Mouse (Mus musculus): ENCODE measurements at regions not wholly inside any gene's neighbourhood (a gene's known extent, or its start where the extent isn't known, plus 50 kb on each side); places are given as distances from the start of the nearest gene placed in this dataset.

- Histone ChIP-seq H3K9ac (no peak overlapping the region), H3K36me3 (no peaks in the 10 kb centered on the region), H3K4me3 (replicated peaks) (no peak overlapping the region), H3K9me3 (replicated peaks) (no peaks in the 10 kb centered on the region), H3K27me3 (no peaks in the 10 kb centered on the region), H3K27ac (replicated peaks) (no peak overlapping the region), H3K4me2 (replicated peaks) (no peak overlapping the region), H3K4me1 (no peaks in the 10 kb centered on the region)
- no peak for ATAC-seq (ENCODE audit: insufficient number of reproducible peaks, low FRiP score, low TSS enrichment, low read depth)
- 75% methylated on average over 3 of the region's 3 CpGs for whole genome bisulfite sequencing
These were observed 109.8 kb upstream of the Plxna4 start for GRCm38 (mm10) chr6:32697771-32698270.

- H3K9ac ChIP-seq = no peak overlapping the region
- no peak overlapping the region for H3K4me3 ChIP-seq (replicated peaks)
- H3K27me3 ChIP-seq = no peaks in the 10 kb centered on the region
- H3K27ac ChIP-seq (replicated peaks) = no peak overlapping the region
- 64% methylated on average over 2 of the region's 2 CpGs for WGBS
- no peaks in the 10 kb centered on the region for H3K9me3 ChIP-seq (replicated peaks)
- H3K4me2 ChIP-seq (replicated peaks) = no peak overlapping the region
- no peaks in the 10 kb centered on the region for H3K4me1 ChIP-seq
- ATAC-seq (ENCODE audit: insufficient number of reproducible peaks, low FRiP score, low TSS enrichment, low read depth) = no peak
- no peaks in the 10 kb centered on the region for H3K36me3 ChIP-seq
These were observed 108.0 kb upstream of the Plxna4 start for GRCm38 (mm10) chr6:32696037-32696436.

GRCm38 (mm10) chr6:32672552-32672951 lies 84.6 kb upstream of the Plxna4 start:
- no peak for ATAC-seq (ENCODE audit: insufficient number of reproducible peaks, low FRiP score, low TSS enrichment, low read depth)
- WGBS = 97% methylated on average over 6 of the region's 6 CpGs
- no peak overlapping the region for H3K9ac ChIP-seq

GRCm38 (mm10) chr6:32659743-32660142 lies 71.8 kb upstream of the Plxna4 start:
- Histone ChIP-seq H3K9ac (no peak overlapping the region), H3K4me2 (replicated peaks) (no peak overlapping the region), H3K27me3 (no peaks in the 10 kb centered on the region), H3K4me1 (no peaks in the 10 kb centered on the region), H3K4me3 (replicated peaks) (no peak overlapping the region), H3K36me3 (no peaks in the 10 kb centered on the region), H3K27ac (replicated peaks) (no peak overlapping the region), H3K9me3 (replicated peaks) (no peaks in the 10 kb centered on the region)
- ATAC-seq (ENCODE audit: insufficient number of reproducible peaks, low FRiP score, low TSS enrichment, low read depth) = no peak

More at GRCm38 (mm10) chr6:32672552-32672951, 84.6 kb upstream of the Plxna4 start:
- no peak overlapping the region for H3K4me2 ChIP-seq (replicated peaks)
- no peak overlapping the region for H3K4me3 ChIP-seq (replicated peaks)
- H3K9me3 ChIP-seq (replicated peaks) = no peaks in the 10 kb centered on the region
- H3K27me3 ChIP-seq = no peaks in the 10 kb centered on the region
- H3K27ac ChIP-seq (replicated peaks) = no peak overlapping the region
- H3K36me3 ChIP-seq = no peaks in the 10 kb centered on the region
- no peaks in the 10 kb centered on the region for H3K4me1 ChIP-seq

- no peaks in the 10 kb centered on the region for H3K27me3 ChIP-seq
- no peaks in the 10 kb centered on the region for H3K36me3 ChIP-seq
- no peak overlapping the region for H3K27ac ChIP-seq (replicated peaks)
- no peak overlapping the region for H3K4me2 ChIP-seq (replicated peaks)
- H3K4me1 ChIP-seq = no peaks in the 10 kb centered on the region
- H3K4me3 ChIP-seq (replicated peaks) = no peak overlapping the region
- ATAC-seq (ENCODE audit: insufficient number of reproducible peaks, low FRiP score, low TSS enrichment, low read depth) = no peak
- H3K9me3 ChIP-seq (replicated peaks) = no peaks in the 10 kb centered on the region
- no peak overlapping the region for H3K9ac ChIP-seq
These were observed 69.4 kb upstream of the Plxna4 start for GRCm38 (mm10) chr6:32657378-32657777.

- H3K9me3 ChIP-seq (replicated peaks) = no peaks in the 10 kb centered on the region
- no peak overlapping the region for H3K27ac ChIP-seq (replicated peaks)
- H3K4me2 ChIP-seq (replicated peaks) = no peak overlapping the region
- 63% methylated on average over 2 of the region's 2 CpGs for WGBS
- H3K27me3 ChIP-seq = no peaks in the 10 kb centered on the region
- no peak for ATAC-seq (ENCODE audit: insufficient number of reproducible peaks, low FRiP score, low TSS enrichment, low read depth)
- H3K9ac ChIP-seq = no peak overlapping the region
- H3K4me1 ChIP-seq = no peaks in the 10 kb centered on the region
- H3K36me3 ChIP-seq = no peaks in the 10 kb centered on the region
- H3K4me3 ChIP-seq (replicated peaks) = no peak overlapping the region
These were observed 66.2 kb upstream of the Plxna4 start for GRCm38 (mm10) chr6:32654188-32654587.

GRCm38 (mm10) chr6:32644016-32644415 lies 56.0 kb upstream of the Plxna4 start:
- Histone ChIP-seq H3K9ac (no peak overlapping the region), H3K4me1 (no peaks in the 10 kb centered on the region), H3K27ac (replicated peaks) (no peak overlapping the region), H3K9me3 (replicated peaks) (no peaks in the 10 kb centered on the region), H3K4me2 (replicated peaks) (no peak overlapping the region), H3K4me3 (replicated peaks) (no peak overlapping the region), H3K27me3 (no peaks in the 10 kb centered on the region), H3K36me3 (no peaks in the 10 kb centered on the region)
- 86% methylated on average over 2 of the region's 2 CpGs for WGBS
- ATAC-seq (ENCODE audit: insufficient number of reproducible peaks, low FRiP score, low TSS enrichment, low read depth) = no peak

- H3K4me1 ChIP-seq = no peaks in the 10 kb centered on the region
- no peaks in the 10 kb centered on the region for H3K9me3 ChIP-seq (replicated peaks)
- H3K36me3 ChIP-seq = no peaks in the 10 kb centered on the region
- H3K27ac ChIP-seq (replicated peaks) = no peak overlapping the region
- no peak overlapping the region for H3K4me3 ChIP-seq (replicated peaks)
- no peak overlapping the region for H3K4me2 ChIP-seq (replicated peaks)
- WGBS = 74% methylated on average over 13 of the region's 13 CpGs
- H3K9ac ChIP-seq = no peak overlapping the region
- H3K27me3 ChIP-seq = no peaks in the 10 kb centered on the region
- ATAC-seq (ENCODE audit: insufficient number of reproducible peaks, low FRiP score, low TSS enrichment, low read depth) = no peak
These were observed 50.9 kb upstream of the Plxna4 start for GRCm38 (mm10) chr6:32638843-32639242.

Measured in embryonic facial prominence, embryonic 15.5 days (tissue).